Mouse (Mus musculus) embryonic fibroblast, embryonic 13.5 days (primary cell): ENCODE data around the gene P2ry10b. TPM values are rescaled to one million over a fixed set of nuclear protein-coding genes. Genes with fewer than 3 reads are reported as not detected.

ENCODE experiments used
- H3K27ac ChIP-seq: 2 replicates; pipeline ENCODE4 v1.5.1; 2012; ENCODE audit warnings: low read length, control low read depth, inconsistent platforms; ENCODE audit not compliant: insufficient read depth
- H3K4me1 ChIP-seq: 2 replicates; pipeline ENCODE4 v1.6.1; 2011; ENCODE audit warnings: low read length; ENCODE audit not compliant: control insufficient read depth, insufficient read depth
- H3K4me3 ChIP-seq: 2 replicates; pipeline ENCODE4 v1.5.1; 2011; ENCODE audit warnings: mild to moderate bottlenecking, control low read depth, low read length; ENCODE audit not compliant: insufficient read depth
- CTCF ChIP-seq: IDR thresholded peaks from 2 replicates; pipeline ENCODE4 v1.5.1; 2011; ENCODE audit warnings: mild to moderate bottlenecking, control low read depth, low read length, moderate library complexity, borderline replicate concordance; ENCODE audit not compliant: insufficient read depth
- POLR2A ChIP-seq: IDR thresholded peaks from 2 replicates; pipeline ENCODE4 v1.6.1; 2011; ENCODE audit warnings: low read depth, mild to moderate bottlenecking, control low read depth, low read length, moderate library complexity
- polyA plus RNA-seq: library from polyadenylated mRNA; stranded (reverse); fragments of >200 nt; gene quantifications from 2 replicates; pipeline ENCODE4 v1.2.4, GENCODE M21; 2011; ENCODE audit warnings: low read depth; ENCODE audit not compliant: missing spikeins, insufficient read length

P2ry10b gene
- 3.9 and 4.2 TPM in 2 replicates for polyA plus RNA-seq

GRCm38 (mm10) chrX:107148681-107149080, at the start of gene P2ry10b:
P2ry10b (plus strand) TSS chrX:107148927.
- peak within 1 kb of the TSS; percentile 83 for H3K27ac ChIP-seq
- no peaks in the 10 kb centered on the region for H3K4me1 ChIP-seq
- H3K4me3 ChIP-seq: no peak within 1 kb of the TSS

GRCm38 (mm10) chrX:107116333-107116732, 32.4 kb upstream of the P2ry10b start:
- Histone ChIP-seq H3K27ac (peak overlapping the region; percentile 92), H3K4me1 (no peaks in the 10 kb centered on the region), H3K4me3 (no peak overlapping the region)
- no peak for TF ChIP-seq CTCF
- no peak for TF ChIP-seq POLR2A

More at GRCm38 (mm10) chrX:107148681-107149080, at the start of gene P2ry10b:
- TF ChIP-seq CTCF (no peak), POLR2A (no peak)

DNA sequence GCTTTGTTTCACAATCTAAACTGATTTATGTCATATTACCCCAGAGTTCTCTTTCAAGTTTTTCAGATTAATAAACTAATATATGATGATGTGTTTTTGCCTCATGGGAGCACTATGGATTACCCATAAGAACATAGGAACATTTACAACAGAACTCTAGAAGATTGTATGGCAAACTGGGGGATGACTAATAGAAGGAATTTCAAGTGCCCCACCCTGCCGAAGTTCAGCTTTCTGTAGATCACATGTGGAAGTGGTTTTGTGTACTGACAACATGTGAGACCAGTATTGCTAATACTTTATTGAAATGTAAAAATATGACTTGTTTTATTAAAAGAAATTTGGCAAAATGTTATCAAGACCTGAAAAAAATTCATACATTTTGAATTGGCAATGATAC, 31.7 kb upstream of the P2ry10b start:
- no peak overlapping the region for H3K4me3 ChIP-seq
- H3K4me1 ChIP-seq: no peaks in the 10 kb centered on the region
- TF ChIP-seq POLR2A (no peak), CTCF (no peak)
- H3K27ac ChIP-seq: no peak overlapping the region

DNA sequence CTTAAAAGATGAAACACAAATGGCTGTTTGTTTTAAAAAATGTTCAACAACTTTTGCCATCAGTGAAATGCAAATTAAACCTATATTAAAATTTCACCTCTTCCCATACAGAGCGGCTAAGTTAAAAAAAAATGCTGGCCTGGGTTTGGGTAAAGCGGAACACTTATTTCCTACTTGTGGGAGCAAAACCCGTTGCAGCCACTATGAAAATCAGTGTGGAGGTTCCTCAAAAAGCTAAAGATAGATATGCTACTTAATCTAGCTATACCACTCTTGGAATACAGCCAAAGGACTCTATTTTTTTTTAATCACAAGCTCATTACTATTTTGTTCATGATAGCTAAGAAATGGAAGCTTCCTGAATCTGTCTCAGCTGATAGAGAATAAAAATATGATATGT, 5.5 kb upstream of the P2ry10b start:
- no peak for TF ChIP-seq POLR2A
- TF ChIP-seq CTCF: no peak

DNA sequence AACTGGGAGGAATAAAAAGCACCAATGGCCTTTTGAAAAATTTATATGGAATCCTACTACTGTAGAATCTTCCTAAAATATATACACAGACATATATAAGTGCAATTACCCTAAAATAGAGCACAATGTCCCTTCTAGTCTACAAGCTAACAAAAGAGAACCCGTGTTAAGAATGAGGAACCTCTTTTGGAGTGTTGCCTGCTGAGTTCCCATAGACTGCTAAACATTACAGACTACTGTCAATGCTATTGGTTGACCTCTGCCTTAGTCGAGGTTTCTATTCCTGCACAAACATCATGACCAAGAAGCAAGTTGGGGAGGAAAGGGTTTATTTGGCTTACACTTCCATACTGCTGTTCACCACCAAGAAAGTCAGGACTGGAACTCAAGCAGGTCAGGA, 4.8 kb upstream of the P2ry10b start:
- TF ChIP-seq POLR2A: no peak
- TF ChIP-seq CTCF: no peak
- Histone ChIP-seq H3K27ac (no peak overlapping the region), H3K4me3 (no peak overlapping the region), H3K4me1 (no peaks in the 10 kb centered on the region)

More for the DNA sequence above, 5.5 kb upstream of the P2ry10b start:
- H3K4me3 ChIP-seq: no peak overlapping the region
- H3K4me1 ChIP-seq: no peaks in the 10 kb centered on the region
- H3K27ac ChIP-seq: no peak overlapping the region

DNA sequence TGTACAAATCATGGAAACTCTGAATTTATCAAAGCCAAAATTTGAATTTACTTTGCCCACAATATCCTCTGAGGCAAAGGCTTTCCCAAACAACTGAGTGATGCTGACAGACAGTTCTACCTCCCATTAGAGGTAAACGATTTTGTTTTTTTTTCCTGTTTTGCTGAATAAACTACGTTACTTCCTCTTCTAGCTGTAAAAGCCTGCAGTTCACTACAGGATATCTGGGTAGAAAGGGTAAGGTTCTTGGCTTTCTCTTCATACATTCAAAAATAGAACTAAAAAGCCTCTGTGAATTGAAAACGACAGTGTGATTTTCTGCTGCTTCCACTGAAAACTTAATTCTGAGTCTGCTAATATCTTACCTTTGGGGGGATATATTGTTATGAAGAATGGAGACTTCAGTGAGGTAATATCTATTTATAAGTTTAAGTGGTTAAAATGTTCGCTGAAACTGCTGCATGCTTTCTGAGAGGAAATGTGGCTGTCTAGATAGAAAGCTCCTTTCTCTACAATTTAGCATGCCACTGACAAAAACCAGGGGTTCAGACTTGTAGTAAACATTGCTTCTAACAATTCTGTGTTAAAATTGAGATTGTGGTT, 765 bp downstream of the P2ry10b start:
- H3K4me3 ChIP-seq: no peak overlapping the region
- TF ChIP-seq CTCF (no peak), POLR2A (no peak)
- no peaks in the 10 kb centered on the region for H3K4me1 ChIP-seq
- peak overlapping the region; percentile 83 for H3K27ac ChIP-seq

DNA sequence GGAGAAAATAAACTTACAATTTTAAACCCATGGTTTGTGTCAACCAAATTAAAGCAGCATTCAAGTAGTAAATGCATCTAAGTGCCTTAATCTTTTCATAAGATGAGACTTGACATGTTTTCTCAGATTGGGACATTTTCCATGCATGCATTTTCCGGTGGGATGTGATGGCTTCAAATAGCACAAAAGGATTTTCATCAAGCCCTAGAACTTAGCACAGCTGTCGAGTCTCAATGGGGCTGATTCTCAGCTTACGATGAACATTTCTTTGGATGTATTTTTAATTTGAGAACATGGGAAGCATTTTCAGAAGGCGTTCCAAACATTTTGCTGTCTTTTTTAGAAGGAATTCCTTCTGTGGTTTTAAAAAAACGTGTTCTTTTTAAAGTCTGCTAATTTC, 1.3 kb downstream of the P2ry10b start:
- no peaks in the 10 kb centered on the region for H3K4me1 ChIP-seq
- H3K4me3 ChIP-seq: no peak overlapping the region
- H3K27ac ChIP-seq: peak overlapping the region; percentile 83
- TF ChIP-seq POLR2A (no peak), CTCF (no peak)

- peak overlapping the region; percentile 97 for H3K27ac ChIP-seq
- H3K4me1 ChIP-seq: no peaks in the 10 kb centered on the region
- no peak overlapping the region for H3K4me3 ChIP-seq
- TF ChIP-seq CTCF: no peak
Measured at GRCm38 (mm10) chrX:107150752-107151515, 2.2 kb downstream of the P2ry10b start.

- TF ChIP-seq POLR2A: no peak
- Histone ChIP-seq H3K4me3 (no peak overlapping the region), H3K27ac (no peak overlapping the region), H3K4me1 (no peaks in the 10 kb centered on the region)
Measured at GRCm38 (mm10) chrX:107156021-107156420, 7.3 kb downstream of the P2ry10b start.

- peak overlapping the region; percentile 73 for H3K27ac ChIP-seq
- no peaks in the 10 kb centered on the region for H3K4me1 ChIP-seq
- TF ChIP-seq POLR2A (no peak), CTCF (no peak)
- no peak overlapping the region for H3K4me3 ChIP-seq
Measured at GRCm38 (mm10) chrX:107160496-107160895, 11.8 kb downstream of the P2ry10b start.

DNA sequence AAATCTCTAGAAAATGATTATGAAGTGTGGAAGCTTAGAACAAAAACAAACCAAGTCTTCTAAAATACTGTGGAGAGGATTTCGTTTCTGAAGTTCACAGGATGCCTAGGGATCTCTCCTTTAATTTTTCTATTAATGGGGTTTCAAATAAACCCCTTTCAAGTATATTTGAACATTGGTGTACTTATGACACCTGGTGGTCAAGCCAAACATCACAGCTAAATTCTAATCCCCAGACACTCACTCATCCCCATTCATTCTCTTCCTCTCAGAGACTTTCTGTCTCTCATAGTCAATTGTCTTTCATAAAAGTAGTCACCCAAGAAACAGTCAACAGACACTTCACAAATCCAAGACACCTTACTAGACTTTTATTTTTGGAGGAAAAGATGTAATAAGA, 19.6 kb downstream of the P2ry10b start:
- no peak for TF ChIP-seq POLR2A
- TF ChIP-seq CTCF: no peak
- Histone ChIP-seq H3K4me3 (no peak overlapping the region), H3K4me1 (no peaks in the 10 kb centered on the region), H3K27ac (no peak overlapping the region)
